Mouse (Mus musculus) regulatory T cell (primary cell): Measurements from ENCODE around the gene 2010300C02Rik.

Experiments used
- in situ Hi-C: fragments of 300-600 bp; cut with MboI, MseI; formaldehyde crosslinking; loops from one replicate; pipeline ENCODE4 v1.15.1; 2025; ENCODE audit warnings: high pct_unique_total_duplicates

2010300C02Rik gene

DNA sequence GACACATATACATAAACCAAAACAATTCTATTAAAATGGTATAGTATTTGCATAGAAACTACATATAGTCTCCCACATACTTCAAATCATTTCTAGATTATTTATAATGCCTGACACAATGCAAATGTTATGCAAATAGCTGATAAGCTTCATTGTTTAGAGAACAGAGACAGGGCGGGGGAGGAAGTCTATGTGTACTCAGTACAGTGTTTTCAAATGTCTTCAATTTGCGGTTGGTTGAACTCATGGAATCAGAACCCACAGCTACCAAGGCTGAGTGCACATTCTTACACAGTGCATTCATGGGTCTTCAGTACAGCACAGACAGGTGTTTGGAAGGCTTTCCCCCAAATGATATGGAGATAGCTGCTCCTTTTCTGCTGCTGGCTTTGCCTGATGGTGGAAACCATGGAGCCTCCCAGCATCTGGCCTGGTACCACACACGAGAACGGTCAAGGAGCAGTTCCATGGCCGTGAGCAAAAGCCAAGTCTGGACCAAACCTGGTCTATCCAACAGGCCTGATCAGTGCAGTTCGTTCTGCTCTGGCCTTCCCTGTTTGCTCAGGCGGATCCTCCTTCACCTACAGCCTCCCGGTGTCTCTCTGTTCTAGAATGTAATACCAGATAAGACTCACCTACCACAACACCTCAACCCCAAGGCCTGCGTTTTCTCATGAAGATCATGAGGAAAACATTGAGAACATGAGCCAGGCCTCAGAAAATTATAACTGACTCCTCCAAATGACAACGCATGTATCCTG, 8.1 kb downstream of the 2010300C02Rik start:
- in situ Hi-C loops: no loop called here

DNA sequence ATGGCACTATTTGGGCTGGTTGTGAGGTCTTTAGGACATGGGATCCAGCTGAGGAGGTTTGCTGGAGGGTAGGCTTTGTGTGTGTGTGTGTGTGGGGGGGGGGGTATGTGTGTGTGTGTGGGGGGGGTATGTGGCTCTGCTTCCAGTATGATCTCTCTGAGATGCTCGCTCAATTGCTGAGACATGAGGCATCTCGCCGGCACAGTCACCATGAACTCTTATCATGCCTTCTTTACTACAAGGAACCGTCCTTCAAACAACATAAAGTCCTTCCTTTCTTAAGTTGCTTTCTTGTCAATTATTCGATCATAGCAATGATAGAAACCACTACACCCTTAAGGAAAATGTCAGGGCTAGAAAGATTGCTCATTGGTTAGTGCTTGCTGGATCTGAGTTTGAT, 8.8 kb downstream of the 2010300C02Rik start:
- in situ Hi-C loops: no loop called here

DNA sequence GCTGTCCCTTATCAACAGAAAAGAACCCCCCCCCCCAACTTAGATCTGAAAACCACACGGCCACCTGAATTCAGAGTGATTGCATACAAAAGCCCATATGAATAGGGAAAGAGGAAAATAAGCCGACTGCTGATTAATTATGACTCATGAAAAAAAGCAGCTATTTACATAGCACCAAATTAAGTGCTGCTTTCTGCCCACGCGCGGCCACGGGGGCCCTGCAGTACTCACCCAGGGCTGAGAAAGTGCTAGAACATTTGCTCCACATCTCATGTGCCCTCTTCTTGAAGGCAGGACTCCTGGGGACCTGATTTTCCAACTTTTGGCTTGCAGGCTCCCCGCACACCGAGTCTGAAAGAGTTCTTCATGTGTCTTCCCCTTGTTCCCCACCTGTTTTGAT, 10.1 kb downstream of the 2010300C02Rik start:
- in situ Hi-C loops: no loop called here

- in situ Hi-C loops: no loop called here
Measured at GRCm38 (mm10) chr1:37708270-37708955, 11.5 kb downstream of the 2010300C02Rik start.

- in situ Hi-C loops: no loop called here
Measured at GRCm38 (mm10) chr1:37702326-37702725, 17.6 kb downstream of the 2010300C02Rik start.

- in situ Hi-C loops: no loop called here
Measured at GRCm38 (mm10) chr1:37698852-37699439, 20.9 kb downstream of the 2010300C02Rik start.

- in situ Hi-C loops: no loop called here
Measured at GRCm38 (mm10) chr1:37698186-37698839, 21.6 kb downstream of the 2010300C02Rik start.

DNA sequence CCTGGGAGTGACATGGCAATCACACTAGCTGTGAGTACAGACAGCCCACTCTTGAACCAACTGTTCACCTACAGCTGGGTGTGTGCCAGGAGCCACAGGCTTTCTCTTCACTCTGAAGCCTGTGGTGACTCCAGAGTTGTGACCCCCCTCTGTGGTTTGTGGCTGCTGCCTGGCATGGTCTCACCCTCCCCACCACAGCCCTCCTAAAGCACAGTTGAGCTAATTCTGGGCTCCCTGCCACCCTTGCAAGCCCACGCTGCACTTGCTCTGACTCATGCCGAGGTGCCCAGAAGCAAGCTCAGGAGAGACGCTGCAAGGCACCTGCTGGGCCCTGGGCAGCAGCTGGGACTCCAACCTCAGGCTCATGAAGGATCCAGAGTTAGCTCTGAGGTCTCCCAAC, 23.0 kb downstream of the 2010300C02Rik start:
- in situ Hi-C loops: no loop called here

DNA sequence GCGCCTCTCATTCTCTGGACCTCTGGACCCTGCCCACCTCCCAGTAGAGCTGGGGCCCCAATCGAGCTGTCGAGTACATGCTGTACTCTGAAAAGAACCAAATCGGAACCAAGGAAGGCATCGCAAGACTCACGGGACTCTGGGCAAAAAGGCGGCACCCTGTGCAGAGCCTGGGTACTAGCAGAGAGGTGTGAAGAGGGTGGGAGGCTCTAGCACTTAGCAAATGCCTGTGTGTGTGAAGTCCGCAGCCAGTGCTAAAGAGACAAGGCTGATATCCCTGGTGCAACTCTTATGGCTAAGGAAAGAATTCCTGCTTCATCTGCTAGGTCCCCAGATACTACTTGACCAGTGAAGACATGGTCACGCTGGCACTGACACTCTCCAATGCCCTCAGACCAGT, 24.2 kb downstream of the 2010300C02Rik start:
- in situ Hi-C loops: no loop called here

GRCm38 (mm10) chr1:37694417-37694816, 25.5 kb downstream of the 2010300C02Rik start:
- in situ Hi-C loops: no loop called here

DNA sequence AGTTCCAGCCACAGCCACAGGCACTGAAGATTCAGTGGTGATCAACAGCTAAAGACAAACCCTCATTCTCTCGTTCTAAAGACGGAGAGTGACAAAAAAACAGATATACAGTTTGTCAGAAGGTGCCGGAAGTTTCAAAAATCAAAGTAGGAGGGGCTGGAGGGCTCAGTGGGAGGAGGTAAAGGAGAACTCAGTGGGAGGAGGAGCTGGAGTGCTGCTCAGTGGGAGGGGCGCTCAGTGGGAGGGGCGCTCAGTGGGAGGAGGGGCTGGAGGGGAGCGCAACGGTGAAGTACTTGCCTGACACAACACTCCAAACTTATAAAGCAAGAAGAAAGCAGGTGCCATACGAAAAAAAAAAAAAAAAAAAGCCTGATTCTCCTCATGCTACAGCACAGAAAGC, 28.7 kb downstream of the 2010300C02Rik start:
- in situ Hi-C loops: no loop called here

GRCm38 (mm10) chr1:37690665-37691064, 29.2 kb downstream of the 2010300C02Rik start:
- in situ Hi-C loops: no loop called here

DNA sequence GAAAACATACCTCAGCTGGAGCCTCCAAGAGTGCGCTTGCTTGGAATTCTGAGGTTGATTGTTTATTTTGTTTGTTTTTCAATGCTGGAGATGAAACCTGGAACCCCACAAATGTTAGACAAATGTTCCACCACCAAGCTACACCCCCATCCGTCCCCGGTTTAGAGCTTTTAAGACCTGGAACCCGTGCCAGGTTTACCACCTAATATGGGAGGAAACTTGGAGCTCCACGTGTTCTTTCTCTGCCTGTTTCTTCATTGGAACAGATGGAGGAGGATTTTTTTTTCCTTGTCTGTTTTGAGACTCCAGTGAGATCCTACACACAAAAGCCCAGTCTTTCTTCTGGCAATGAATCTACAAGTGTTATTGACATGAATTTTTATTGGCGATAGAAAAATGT, 30.2 kb downstream of the 2010300C02Rik start:
- in situ Hi-C loops: no loop called here

GRCm38 (mm10) chr1:37688351-37688750, 31.5 kb downstream of the 2010300C02Rik start:
- in situ Hi-C loops: no loop called here

DNA sequence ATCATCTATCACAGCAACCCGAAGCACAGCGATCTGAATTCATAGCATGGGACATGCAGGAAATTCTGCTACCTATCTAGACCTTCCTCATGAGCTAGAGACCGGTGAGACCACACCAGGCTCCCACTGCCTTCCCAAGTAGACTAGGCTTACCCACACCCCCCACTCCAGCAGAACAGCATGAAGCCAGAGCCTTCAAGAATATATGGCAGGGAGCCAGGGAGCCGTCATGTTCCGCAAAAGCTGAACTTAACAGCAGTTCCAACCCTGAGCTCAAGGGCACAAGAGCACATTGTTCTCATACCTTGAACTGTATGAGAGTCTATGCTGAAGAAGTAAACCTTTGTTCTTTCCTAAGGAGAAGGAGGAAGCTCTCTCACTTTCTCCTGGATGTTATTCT, 32.4 kb downstream of the 2010300C02Rik start:
- in situ Hi-C loops: no loop called here

- in situ Hi-C loops: no loop called here
Measured at GRCm38 (mm10) chr1:37686953-37687441, 32.9 kb downstream of the 2010300C02Rik start.

GRCm38 (mm10) chr1:37678327-37679123, 41.4 kb downstream of the 2010300C02Rik start:
- in situ Hi-C loops: no loop called here

- in situ Hi-C loops: no loop called here
Measured at GRCm38 (mm10) chr1:37676967-37677512, 42.8 kb downstream of the 2010300C02Rik start.

DNA sequence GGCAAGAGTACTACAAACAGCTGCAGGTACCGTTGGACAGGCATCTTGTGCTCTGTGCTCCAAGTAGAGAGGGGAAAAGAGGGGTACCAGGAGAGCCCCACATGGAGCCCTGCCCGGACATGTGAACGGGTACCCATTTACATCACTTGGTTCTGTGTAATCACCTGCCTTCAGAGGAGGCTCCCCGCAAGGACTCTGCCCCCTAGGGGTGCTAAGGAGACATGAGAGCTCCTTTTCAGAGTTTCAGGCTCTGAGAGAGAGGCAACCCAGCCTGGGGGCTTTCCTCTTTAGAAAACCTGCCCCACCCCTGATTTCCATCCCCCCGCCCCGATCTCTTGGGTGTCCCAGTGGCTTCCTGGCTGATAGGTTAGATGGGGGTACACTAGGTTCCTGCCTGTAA, 44.4 kb downstream of the 2010300C02Rik start:
- in situ Hi-C loops: no loop called here

DNA sequence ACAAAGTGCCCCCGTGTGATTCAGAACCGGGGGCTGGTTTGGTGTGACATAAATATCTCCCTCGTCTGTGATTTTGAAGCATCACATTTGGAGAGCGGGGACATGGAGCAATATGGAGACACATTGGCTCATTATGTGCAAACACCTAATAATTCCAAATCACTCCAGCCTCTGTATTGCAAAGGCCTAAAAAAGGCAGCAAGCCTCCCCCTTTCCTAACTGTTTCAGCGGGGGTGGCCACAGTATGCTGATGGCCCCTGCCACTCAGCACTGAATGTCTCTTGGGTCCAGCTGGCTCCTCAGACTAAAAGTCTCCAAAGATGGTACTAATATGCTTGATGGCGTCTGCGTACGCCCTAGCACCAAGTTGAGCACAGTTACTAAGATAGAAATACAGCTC, 45.6 kb downstream of the 2010300C02Rik start:
- in situ Hi-C loops: no loop called here

GRCm38 (mm10) chr1:37671316-37671715, 48.6 kb downstream of the 2010300C02Rik start:
- in situ Hi-C loops: no loop called here
